Mouse (Mus musculus): ENCODE measurements at regions not wholly inside any gene's neighbourhood (a gene's known extent, or its start where the extent isn't known, plus 50 kb on each side); places are given as distances from the start of the nearest gene placed in this dataset.
A peak's percentile ranks its signal among the peaks of the same experiment; 100 is the strongest.

GRCm38 (mm10) chrX:67304907-67305603 lies 388.3 kb downstream of the Gm1140 start:
- Histone ChIP-seq H3K9me3 (ENCODE audit: low read length) (no peaks in the 10 kb centered on the region), H3K4me3 (ENCODE audit: low read length) (no peak overlapping the region), H3K27me3 (ENCODE audit: insufficient read depth, low read length) (no peaks in the 10 kb centered on the region), H3K9ac (replicated peaks; ENCODE audit: low read length) (no peak overlapping the region), H3K4me1 (ENCODE audit: insufficient read depth, low read length) (no peaks in the 10 kb centered on the region), H3K36me3 (ENCODE audit: insufficient read depth, low read length) (no peaks in the 10 kb centered on the region), H3K27ac (no peak overlapping the region), H3K4me2 (ENCODE audit: low read depth, low read length) (no peak overlapping the region)
- DNase-seq (ENCODE audit: low spot score): peak; percentile 14
- no peak for ATAC-seq
- WGBS: 41% methylated on average over 3 of the region's 3 CpGs
- no peak for TF ChIP-seq CTCF (IDR thresholded peaks at IDR 0.05; ENCODE audit: low read depth)

GRCm38 (mm10) chrX:67283908-67284307 lies 409.5 kb downstream of the Gm1140 start:
- no peak overlapping the region for H3K4me3 ChIP-seq (ENCODE audit: low read length)
- H3K4me2 ChIP-seq (ENCODE audit: low read depth, low read length): no peak overlapping the region
- no peak for TF ChIP-seq CTCF (IDR thresholded peaks at IDR 0.05; ENCODE audit: low read depth)
- ATAC-seq (no peak), DNase-seq (ENCODE audit: low spot score) (no peak)
- no peaks in the 10 kb centered on the region for H3K4me1 ChIP-seq (ENCODE audit: insufficient read depth, low read length)
- no peak overlapping the region for H3K9ac ChIP-seq (replicated peaks; ENCODE audit: low read length)
- H3K27me3 ChIP-seq (ENCODE audit: insufficient read depth, low read length): no peaks in the 10 kb centered on the region
- H3K9me3 ChIP-seq (ENCODE audit: low read length): no peaks in the 10 kb centered on the region
- no peak overlapping the region for H3K27ac ChIP-seq
- H3K36me3 ChIP-seq (ENCODE audit: insufficient read depth, low read length): no peaks in the 10 kb centered on the region

GRCm38 (mm10) chrX:67283460-67283859 lies 409.9 kb downstream of the Gm1140 start:
- Histone ChIP-seq H3K4me3 (ENCODE audit: low read length) (no peak overlapping the region), H3K9ac (replicated peaks; ENCODE audit: low read length) (no peak overlapping the region), H3K4me2 (ENCODE audit: low read depth, low read length) (no peak overlapping the region), H3K36me3 (ENCODE audit: insufficient read depth, low read length) (no peaks in the 10 kb centered on the region), H3K27ac (no peak overlapping the region), H3K27me3 (ENCODE audit: insufficient read depth, low read length) (no peaks in the 10 kb centered on the region), H3K4me1 (ENCODE audit: insufficient read depth, low read length) (no peaks in the 10 kb centered on the region), H3K9me3 (ENCODE audit: low read length) (no peaks in the 10 kb centered on the region)
- TF ChIP-seq CTCF (IDR thresholded peaks at IDR 0.05; ENCODE audit: low read depth): no peak
- WGBS: 47% methylated on average over 2 of the region's 2 CpGs
- DNase-seq (ENCODE audit: low spot score) (no peak), ATAC-seq (no peak)

GRCm38 (mm10) chrX:67282951-67283350 lies 410.4 kb downstream of the Gm1140 start:
- Histone ChIP-seq H3K27me3 (ENCODE audit: insufficient read depth, low read length) (no peaks in the 10 kb centered on the region), H3K9me3 (ENCODE audit: low read length) (no peaks in the 10 kb centered on the region), H3K4me3 (ENCODE audit: low read length) (no peak overlapping the region), H3K27ac (no peak overlapping the region), H3K9ac (replicated peaks; ENCODE audit: low read length) (no peak overlapping the region), H3K4me1 (ENCODE audit: insufficient read depth, low read length) (no peaks in the 10 kb centered on the region), H3K36me3 (ENCODE audit: insufficient read depth, low read length) (no peaks in the 10 kb centered on the region), H3K4me2 (ENCODE audit: low read depth, low read length) (no peak overlapping the region)
- no peak for TF ChIP-seq CTCF (IDR thresholded peaks at IDR 0.05; ENCODE audit: low read depth)
- WGBS: 26% methylated on average over 1 of the region's 1 CpGs
- ATAC-seq: no peak
- no peak for DNase-seq (ENCODE audit: low spot score)

- no peak overlapping the region for H3K4me2 ChIP-seq (ENCODE audit: low read depth, low read length)
- WGBS: 86% methylated on average over 1 of the region's 1 CpGs
- H3K9me3 ChIP-seq (ENCODE audit: low read length): no peaks in the 10 kb centered on the region
- H3K27ac ChIP-seq: no peak overlapping the region
- TF ChIP-seq CTCF (IDR thresholded peaks at IDR 0.05; ENCODE audit: low read depth): no peak
- H3K4me3 ChIP-seq (ENCODE audit: low read length): no peak overlapping the region
- DNase-seq (ENCODE audit: low spot score) (no peak), ATAC-seq (no peak)
- H3K9ac ChIP-seq (replicated peaks; ENCODE audit: low read length): no peak overlapping the region
- H3K4me1 ChIP-seq (ENCODE audit: insufficient read depth, low read length): no peaks in the 10 kb centered on the region
- no peaks in the 10 kb centered on the region for H3K27me3 ChIP-seq (ENCODE audit: insufficient read depth, low read length)
- H3K36me3 ChIP-seq (ENCODE audit: insufficient read depth, low read length): no peaks in the 10 kb centered on the region
Observed at GRCm38 (mm10) chrX:67238578-67239328, 454.6 kb downstream of the Gm1140 start.

GRCm38 (mm10) chrX:67210236-67210635 lies 483.1 kb downstream of the Gm1140 start:
- WGBS: 87% methylated on average over 1 of the region's 1 CpGs
- H3K27ac ChIP-seq: no peak overlapping the region
- no peak for DNase-seq (ENCODE audit: low spot score)
- H3K4me2 ChIP-seq (ENCODE audit: low read depth, low read length): no peak overlapping the region
- H3K4me1 ChIP-seq (ENCODE audit: insufficient read depth, low read length): no peaks in the 10 kb centered on the region
- no peak for TF ChIP-seq CTCF (IDR thresholded peaks at IDR 0.05; ENCODE audit: low read depth)
- H3K9ac ChIP-seq (replicated peaks; ENCODE audit: low read length): no peak overlapping the region
- H3K9me3 ChIP-seq (ENCODE audit: low read length): no peaks in the 10 kb centered on the region
- H3K27me3 ChIP-seq (ENCODE audit: insufficient read depth, low read length): no peaks in the 10 kb centered on the region
- no peak overlapping the region for H3K4me3 ChIP-seq (ENCODE audit: low read length)
- no peak for ATAC-seq
- no peaks in the 10 kb centered on the region for H3K36me3 ChIP-seq (ENCODE audit: insufficient read depth, low read length)
